Mouse (Mus musculus): ENCODE data around the gene Ppy. TPM values are rescaled to one million over a fixed set of nuclear protein-coding genes. Genes with fewer than 3 reads are reported as not detected.

The Ppy gene
- polyA plus RNA-seq, 1 experiment, result 0.29 TPM

GRCm38 (mm10) chr11:102082322-102082721 lies 18.8 kb downstream of the Ppy start:
- no peak overlapping the region for H3K4me3 ChIP-seq (ENCODE audit: extremely low read depth, insufficient read depth, insufficient read length)
- H3K36me3 ChIP-seq (ENCODE audit: control insufficient read depth, insufficient read depth, low read length), result no peaks in the 10 kb centered on the region
- WGBS, result 6% methylated on average over 18 of the region's 18 CpGs
- no peak for DNase-seq (ENCODE audit: low read depth in 1 of 2, low spot score in 2 of 2)
- TF ChIP-seq POLR2A (IDR thresholded peaks at IDR 0.05; ENCODE audit: low read depth, low read length), result no peak
- no peak for TF ChIP-seq CTCF (IDR thresholded peaks at IDR 0.05; ENCODE audit: extremely low read depth, insufficient read depth, insufficient read length, insufficient replicate concordance)
- H3K27me3 ChIP-seq (ENCODE audit: control insufficient read depth, insufficient read depth, low read length), result no peaks in the 10 kb centered on the region; the same call in none of the 2 replicates
- no peaks in the 10 kb centered on the region for H3K4me1 ChIP-seq (ENCODE audit: control insufficient read depth, insufficient read depth, insufficient read length)
- H3K27ac ChIP-seq (ENCODE audit: insufficient read depth, low read length), result no peak overlapping the region

- TF ChIP-seq CTCF (IDR thresholded peaks at IDR 0.05; ENCODE audit: extremely low read depth, insufficient read depth, insufficient read length, insufficient replicate concordance), result no peak
- TF ChIP-seq POLR2A (IDR thresholded peaks at IDR 0.05; ENCODE audit: low read depth, low read length), result no peak
- no peak for DNase-seq (ENCODE audit: low read depth in 1 of 2, low spot score in 2 of 2)
- WGBS, result 84% methylated on average over 14 of the region's 14 CpGs
Measured at GRCm38 (mm10) chr11:102073722-102074121, 27.4 kb downstream of the Ppy start.

GRCm38 (mm10) chr11:102072729-102073128 lies 28.4 kb downstream of the Ppy start:
- no peak for DNase-seq (ENCODE audit: low read depth in 1 of 2, low spot score in 2 of 2)
- 32% methylated on average over 5 of the region's 5 CpGs for WGBS
- Histone ChIP-seq H3K36me3 (ENCODE audit: control insufficient read depth, insufficient read depth, low read length) (no peaks in the 10 kb centered on the region), H3K27ac (ENCODE audit: insufficient read depth, low read length) (no peak overlapping the region), H3K4me1 (ENCODE audit: control insufficient read depth, insufficient read depth, insufficient read length) (no peaks in the 10 kb centered on the region), H3K4me3 (ENCODE audit: extremely low read depth, insufficient read depth, insufficient read length) (no peak overlapping the region), H3K27me3 (ENCODE audit: control insufficient read depth, insufficient read depth, low read length) (no peaks in the 10 kb centered on the region)
- TF ChIP-seq POLR2A (IDR thresholded peaks at IDR 0.05; ENCODE audit: low read depth, low read length) (no peak), CTCF (IDR thresholded peaks at IDR 0.05; ENCODE audit: extremely low read depth, insufficient read depth, insufficient read length, insufficient replicate concordance) (no peak)

More at GRCm38 (mm10) chr11:102073722-102074121, 27.4 kb downstream of the Ppy start:
- Histone ChIP-seq H3K27ac (ENCODE audit: insufficient read depth, low read length) (no peak overlapping the region), H3K4me1 (ENCODE audit: control insufficient read depth, insufficient read depth, insufficient read length) (no peaks in the 10 kb centered on the region), H3K27me3 (ENCODE audit: control insufficient read depth, insufficient read depth, low read length) (no peaks in the 10 kb centered on the region), H3K4me3 (ENCODE audit: extremely low read depth, insufficient read depth, insufficient read length) (no peak overlapping the region), H3K36me3 (ENCODE audit: control insufficient read depth, insufficient read depth, low read length) (no peaks in the 10 kb centered on the region)

GRCm38 (mm10) chr11:102070426-102070825 lies 30.7 kb downstream of the Ppy start:
- WGBS, result 43% methylated on average over 13 of the region's 13 CpGs
- DNase-seq (ENCODE audit: low read depth in 1 of 2, low spot score in 2 of 2), result no peak
- TF ChIP-seq CTCF (IDR thresholded peaks at IDR 0.05; ENCODE audit: extremely low read depth, insufficient read depth, insufficient read length, insufficient replicate concordance), result no peak
- no peak for TF ChIP-seq POLR2A (IDR thresholded peaks at IDR 0.05; ENCODE audit: low read depth, low read length)
- Histone ChIP-seq H3K27me3 (ENCODE audit: control insufficient read depth, insufficient read depth, low read length) (no peaks in the 10 kb centered on the region), H3K4me1 (ENCODE audit: control insufficient read depth, insufficient read depth, insufficient read length) (no peaks in the 10 kb centered on the region), H3K36me3 (ENCODE audit: control insufficient read depth, insufficient read depth, low read length) (no peaks in the 10 kb centered on the region), H3K27ac (ENCODE audit: insufficient read depth, low read length) (no peak overlapping the region), H3K4me3 (ENCODE audit: extremely low read depth, insufficient read depth, insufficient read length) (no peak overlapping the region)

GRCm38 (mm10) chr11:102069633-102070032 lies 31.5 kb downstream of the Ppy start:
- no peaks in the 10 kb centered on the region for H3K27me3 ChIP-seq (ENCODE audit: control insufficient read depth, insufficient read depth, low read length)
- no peak for TF ChIP-seq POLR2A (IDR thresholded peaks at IDR 0.05; ENCODE audit: low read depth, low read length)
- no peak for TF ChIP-seq CTCF (IDR thresholded peaks at IDR 0.05; ENCODE audit: extremely low read depth, insufficient read depth, insufficient read length, insufficient replicate concordance)
- H3K27ac ChIP-seq (ENCODE audit: insufficient read depth, low read length), result no peak overlapping the region
- H3K4me1 ChIP-seq (ENCODE audit: control insufficient read depth, insufficient read depth, insufficient read length), result no peaks in the 10 kb centered on the region
- no peaks in the 10 kb centered on the region for H3K36me3 ChIP-seq (ENCODE audit: control insufficient read depth, insufficient read depth, low read length)
- no peak overlapping the region for H3K4me3 ChIP-seq (ENCODE audit: extremely low read depth, insufficient read depth, insufficient read length)
- 80% methylated on average over 11 of the region's 11 CpGs for WGBS
- DNase-seq (ENCODE audit: low read depth in 1 of 2, low spot score in 2 of 2), result no peak

- Histone ChIP-seq H3K36me3 (ENCODE audit: control insufficient read depth, insufficient read depth, low read length) (no peaks in the 10 kb centered on the region), H3K4me3 (ENCODE audit: extremely low read depth, insufficient read depth, insufficient read length) (no peak overlapping the region), H3K27me3 (ENCODE audit: control insufficient read depth, insufficient read depth, low read length) (no peaks in the 10 kb centered on the region), H3K27ac (ENCODE audit: insufficient read depth, low read length) (no peak overlapping the region), H3K4me1 (ENCODE audit: control insufficient read depth, insufficient read depth, insufficient read length) (no peaks in the 10 kb centered on the region)
- WGBS, result 53% methylated on average over 2 of the region's 2 CpGs
- no peak for TF ChIP-seq POLR2A (IDR thresholded peaks at IDR 0.05; ENCODE audit: low read depth, low read length)
- no peak for TF ChIP-seq CTCF (IDR thresholded peaks at IDR 0.05; ENCODE audit: extremely low read depth, insufficient read depth, insufficient read length, insufficient replicate concordance)
- DNase-seq (ENCODE audit: low read depth in 1 of 2, low spot score in 2 of 2), result no peak
Measured at GRCm38 (mm10) chr11:102068969-102069368, 32.1 kb downstream of the Ppy start.

GRCm38 (mm10) chr11:102063076-102063475 lies 38.0 kb downstream of the Ppy start:
- H3K27ac ChIP-seq (ENCODE audit: insufficient read depth, low read length), result no peak overlapping the region
- TF ChIP-seq CTCF (IDR thresholded peaks at IDR 0.05; ENCODE audit: extremely low read depth, insufficient read depth, insufficient read length, insufficient replicate concordance), result no peak
- TF ChIP-seq POLR2A (IDR thresholded peaks at IDR 0.05; ENCODE audit: low read depth, low read length), result no peak
- H3K4me1 ChIP-seq (ENCODE audit: control insufficient read depth, insufficient read depth, insufficient read length), result no peaks in the 10 kb centered on the region
- DNase-seq (ENCODE audit: low read depth in 1 of 2, low spot score in 2 of 2), result no peak
- H3K27me3 ChIP-seq (ENCODE audit: control insufficient read depth, insufficient read depth, low read length), result 0 out of 2 replicates have a peak, but pooled peaks cover 3% of the 10 kb centered on the region
- H3K4me3 ChIP-seq (ENCODE audit: extremely low read depth, insufficient read depth, insufficient read length), result no peak overlapping the region
- WGBS, result 90% methylated on average over 13 of the region's 13 CpGs
- no peaks in the 10 kb centered on the region for H3K36me3 ChIP-seq (ENCODE audit: control insufficient read depth, insufficient read depth, low read length)

Measured in spleen, adult 2 months (tissue).